Mouse (Mus musculus) adrenal gland, adult 18-20 months (tissue): ENCODE data around the gene Bbs9. TPM values are rescaled to one million over a fixed set of nuclear protein-coding genes. Genes with fewer than 3 reads are reported as not detected.
A peak's percentile ranks its signal among the peaks of the same experiment; 100 is the strongest.
"Not testable (repeated sequence)": the region's sequence is repeated elsewhere in the genome, so short reads cannot be mapped to it uniquely, and the experiment has no call there.

Experiments used
- DNase-seq, 2 experiments: peaks; one replicate each; pipeline ENCODE4 v3.0.0; 2021 to 2022; ENCODE audit warnings: low spot score in 2 of 2
- long read RNA-seq, 2 experiments: library from polyadenylated mRNA; stranded (forward); transcript quantifications; one replicate each; pipeline ENCODE4 v2.0.0; 2021
- total RNA-seq, 2 experiments: library from RNA; stranded (reverse); gene quantifications; 1 replicate in 1 of 2; 2 replicates in 1 of 2; pipeline ENCODE4 v1.2.3; 2021

Gene Bbs9
- total RNA-seq: 10 to 100 TPM; 12.5 to 16.5 TPM
- long read RNA-seq, experiment 1, partial matches to known transcripts: 1 of 9 reads
- long read RNA-seq, experiment 1, other reads (novel, unspliced or antisense): 3 of 9 reads
- long read RNA-seq, experiment 2, transcript Bbs9-201 (22 exons, 3,382 nt): major isoform, 5 of 10 reads
- long read RNA-seq, experiment 2, partial matches to known transcripts: 0 of 10 reads
- long read RNA-seq, experiment 2, other reads (novel, unspliced or antisense): 0 of 10 reads

- DNase-seq: peak; percentile 83 to 89
These were observed at the start of gene Bbs9 for GRCm38 (mm10) chr9:22475424-22475868. Bbs9 (plus strand) TSS chr9:22475715.

- no peak for DNase-seq
These were observed 47.4 kb upstream of the Bbs9 start for GRCm38 (mm10) chr9:22428028-22428665.

- no peak for DNase-seq
These were observed 46.7 kb upstream of the Bbs9 start for GRCm38 (mm10) chr9:22428666-22429410.

GRCm38 (mm10) chr9:22429533-22430241 lies 45.8 kb upstream of the Bbs9 start:
- DNase-seq: no peak

- DNase-seq: no peak
These were observed 45.1 kb upstream of the Bbs9 start for GRCm38 (mm10) chr9:22430315-22430840.

- no peak for DNase-seq
These were observed 42.3 kb upstream of the Bbs9 start for GRCm38 (mm10) chr9:22433221-22433620.

- no peak for DNase-seq
These were observed 41.4 kb upstream of the Bbs9 start for GRCm38 (mm10) chr9:22434101-22434500.

GRCm38 (mm10) chr9:22438826-22439225 lies 36.7 kb upstream of the Bbs9 start:
- DNase-seq: no peak

GRCm38 (mm10) chr9:22443157-22443556 lies 32.4 kb upstream of the Bbs9 start:
- DNase-seq: no peak

GRCm38 (mm10) chr9:22445123-22445522 lies 30.4 kb upstream of the Bbs9 start:
- DNase-seq: no peak

GRCm38 (mm10) chr9:22447213-22447612 lies 28.3 kb upstream of the Bbs9 start:
- no peak for DNase-seq

- no peak for DNase-seq
These were observed 27.1 kb upstream of the Bbs9 start for GRCm38 (mm10) chr9:22448420-22448819.

- no peak for DNase-seq
These were observed 26.3 kb upstream of the Bbs9 start for GRCm38 (mm10) chr9:22449209-22449608.

- no peak for DNase-seq
These were observed 22.8 kb upstream of the Bbs9 start for GRCm38 (mm10) chr9:22452697-22453096.

GRCm38 (mm10) chr9:22453501-22453924 lies 22.0 kb upstream of the Bbs9 start:
- DNase-seq: no peak

GRCm38 (mm10) chr9:22453990-22454389 lies 21.5 kb upstream of the Bbs9 start, which contains the start of gene Gm17545:
Gm17545 (plus strand) TSS chr9:22454290.
- not testable (repeated sequence) for DNase-seq

GRCm38 (mm10) chr9:22455041-22455440 lies 20.5 kb upstream of the Bbs9 start:
- DNase-seq: no peak

GRCm38 (mm10) chr9:22457142-22457835 lies 18.2 kb upstream of the Bbs9 start:
- DNase-seq: no peak

- no peak for DNase-seq
These were observed 13.6 kb upstream of the Bbs9 start for GRCm38 (mm10) chr9:22461946-22462345.

- no peak for DNase-seq
These were observed 9.3 kb upstream of the Bbs9 start for GRCm38 (mm10) chr9:22466212-22466611.
